Mouse (Mus musculus): ENCODE measurements around the gene Spata32. TPM values are rescaled to one million over a fixed set of nuclear protein-coding genes. Genes with fewer than 3 reads are reported as not detected.

Spata32 gene
- 0.17 and 0.28 TPM in 2 replicates for polyA plus RNA-seq (2015; fragmentation: Nextera tagmentation; extraction: Ambion mirVana)

- Histone ChIP-seq H3K9me3 (no peaks in the 10 kb centered on the region), H3K27ac (replicated peaks) (peak within 1 kb of the TSS; percentile 74), H3K36me3 (peaks cover 27% of the 10 kb centered on the region), H3K9ac (peak within 1 kb of the TSS; percentile 77), H3K4me2 (peak within 1 kb of the TSS; percentile 99), H3K4me3 (peak within 1 kb of the TSS; percentile 54), H3K4me1 (replicated peaks) (peaks cover 7% of the 10 kb centered on the region), H3K27me3 (peaks cover 14% of the 10 kb centered on the region; the same call in 1 of the 2 replicates)
- ATAC-seq (ENCODE audit: low read depth) = peak; percentile 90
- under 1% methylated on average over 45 of the region's 45 CpGs for WGBS
These were observed at the start of gene Spata32 for GRCm38 (mm10) chr11:103217790-103218516. TSS of gene Spata32 (minus strand) at chr11:103218432.

- peak within 1 kb of the TSS; percentile 73 for H3K4me2 ChIP-seq
- under 1% methylated on average over 54 of the region's 55 CpGs for WGBS
- H3K4me1 ChIP-seq (replicated peaks) = peaks cover 54% of the 10 kb centered on the region
- peak within 1 kb of the TSS; percentile 89 for H3K27ac ChIP-seq (replicated peaks)
- no peaks in the 10 kb centered on the region for H3K9me3 ChIP-seq
- no peaks in the 10 kb centered on the region for H3K27me3 ChIP-seq
- H3K4me3 ChIP-seq = peak within 1 kb of the TSS; percentile 59
- H3K9ac ChIP-seq = peak within 1 kb of the TSS; percentile 81
- ATAC-seq (ENCODE audit: low read depth) = peak; percentile 98
- no peaks in the 10 kb centered on the region for H3K36me3 ChIP-seq
These were observed 49.4 kb upstream of the Spata32 start, which contains the start of gene Map3k14 for GRCm38 (mm10) chr11:103267346-103268219. TSS of gene Map3k14 (minus strand) at chr11:103267472.

- H3K9ac ChIP-seq = peak overlapping the region; percentile 81
- no peaks in the 10 kb centered on the region for H3K27me3 ChIP-seq
- H3K4me2 ChIP-seq = peak overlapping the region; percentile 73
- H3K4me3 ChIP-seq = peak overlapping the region; percentile 59
- peak overlapping the region; percentile 89 for H3K27ac ChIP-seq (replicated peaks)
- no peaks in the 10 kb centered on the region for H3K9me3 ChIP-seq
- peaks cover 61% of the 10 kb centered on the region for H3K4me1 ChIP-seq (replicated peaks)
- ATAC-seq (ENCODE audit: low read depth) = peak; percentile 77
- WGBS = under 1% methylated on average over 40 of the region's 42 CpGs
- H3K36me3 ChIP-seq = no peaks in the 10 kb centered on the region
These were observed 48.6 kb upstream of the Spata32 start for GRCm38 (mm10) chr11:103266729-103267345.

- Histone ChIP-seq H3K36me3 (no peaks in the 10 kb centered on the region), H3K9me3 (no peaks in the 10 kb centered on the region), H3K27me3 (no peaks in the 10 kb centered on the region), H3K27ac (replicated peaks) (no peak overlapping the region), H3K4me3 (peak overlapping the region; percentile 59; the same call in 1 of the 2 replicates), H3K4me2 (peak overlapping the region; percentile 73), H3K9ac (no peak overlapping the region), H3K4me1 (replicated peaks) (peaks cover 62% of the 10 kb centered on the region)
- 60% methylated on average over 2 of the region's 2 CpGs for WGBS
- no peak for ATAC-seq (ENCODE audit: low read depth)
These were observed 47.6 kb upstream of the Spata32 start for GRCm38 (mm10) chr11:103265856-103266255.

GRCm38 (mm10) chr11:103265211-103265610 is 47.0 kb upstream of the Spata32 start:
- Histone ChIP-seq H3K9ac (no peak overlapping the region), H3K27me3 (no peaks in the 10 kb centered on the region), H3K9me3 (no peaks in the 10 kb centered on the region), H3K4me2 (peak overlapping the region; percentile 73; the same call in 1 of the 2 replicates), H3K4me1 (replicated peaks) (peaks cover 62% of the 10 kb centered on the region), H3K36me3 (no peaks in the 10 kb centered on the region), H3K27ac (replicated peaks) (no peak overlapping the region), H3K4me3 (no peak overlapping the region)
- no peak for ATAC-seq (ENCODE audit: low read depth)
- WGBS = 49% methylated on average over 7 of the region's 7 CpGs

- H3K4me2 ChIP-seq = peak overlapping the region; percentile 73; the same call in 1 of the 2 replicates
- no peaks in the 10 kb centered on the region for H3K36me3 ChIP-seq
- H3K27me3 ChIP-seq = no peaks in the 10 kb centered on the region
- H3K9me3 ChIP-seq = no peaks in the 10 kb centered on the region
- peak overlapping the region; percentile 46; the same call in 1 of the 2 replicates for H3K9ac ChIP-seq
- ATAC-seq (ENCODE audit: low read depth) = no peak
- peaks cover 62% of the 10 kb centered on the region for H3K4me1 ChIP-seq (replicated peaks)
- H3K4me3 ChIP-seq = no peak overlapping the region
- 0 out of 2 replicates have a peak overlapping the region, but pooled peaks have one; percentile 38 for H3K27ac ChIP-seq (replicated peaks)
- WGBS = 81% methylated on average over 20 of the region's 20 CpGs
These were observed 46.3 kb upstream of the Spata32 start for GRCm38 (mm10) chr11:103264427-103265005.

GRCm38 (mm10) chr11:103263551-103263950 is 45.3 kb upstream of the Spata32 start:
- peaks cover 58% of the 10 kb centered on the region for H3K4me1 ChIP-seq (replicated peaks)
- H3K4me3 ChIP-seq = no peak overlapping the region
- peaks cover 5% of the 10 kb centered on the region; the same call in 1 of the 2 replicates for H3K36me3 ChIP-seq
- no peak for ATAC-seq (ENCODE audit: low read depth)
- peak overlapping the region; percentile 56; the same call in 1 of the 2 replicates for H3K27ac ChIP-seq (replicated peaks)
- peak overlapping the region; percentile 2; the same call in 1 of the 2 replicates for H3K4me2 ChIP-seq
- H3K27me3 ChIP-seq = no peaks in the 10 kb centered on the region
- WGBS = 23% methylated on average over 10 of the region's 10 CpGs
- no peaks in the 10 kb centered on the region for H3K9me3 ChIP-seq
- H3K9ac ChIP-seq = peak overlapping the region; percentile 48; the same call in 1 of the 2 replicates

GRCm38 (mm10) chr11:103262412-103263267 is 44.4 kb upstream of the Spata32 start:
- H3K27ac ChIP-seq (replicated peaks) = no peak overlapping the region; the same call in 1 of the 2 replicates
- 61% methylated on average over 20 of the region's 20 CpGs for WGBS
- no peaks in the 10 kb centered on the region for H3K9me3 ChIP-seq
- H3K4me2 ChIP-seq = 0 out of 2 replicates have a peak overlapping the region, but pooled peaks have one; percentile 2
- peaks cover 51% of the 10 kb centered on the region for H3K4me1 ChIP-seq (replicated peaks)
- no peaks in the 10 kb centered on the region for H3K27me3 ChIP-seq
- no peak overlapping the region for H3K4me3 ChIP-seq
- no peak overlapping the region for H3K9ac ChIP-seq
- H3K36me3 ChIP-seq = peaks cover 5% of the 10 kb centered on the region; the same call in 1 of the 2 replicates
- no peak for ATAC-seq (ENCODE audit: low read depth)

- Histone ChIP-seq H3K9me3 (no peaks in the 10 kb centered on the region), H3K4me1 (replicated peaks) (peaks cover 51% of the 10 kb centered on the region), H3K9ac (no peak overlapping the region), H3K27me3 (no peaks in the 10 kb centered on the region), H3K36me3 (peaks cover 5% of the 10 kb centered on the region; the same call in 1 of the 2 replicates), H3K4me3 (no peak overlapping the region), H3K27ac (replicated peaks) (no peak overlapping the region), H3K4me2 (no peak overlapping the region)
- WGBS = 89% methylated on average over 7 of the region's 7 CpGs
- ATAC-seq (ENCODE audit: low read depth) = no peak
These were observed 43.6 kb upstream of the Spata32 start for GRCm38 (mm10) chr11:103261671-103262411.
